Mouse (Mus musculus): Measurements from ENCODE around the gene Tmem175. TPM values are rescaled to one million over a fixed set of nuclear protein-coding genes. Genes with fewer than 3 reads are reported as not detected.

Gene Tmem175
- polyA plus RNA-seq (2012; rRNA removed), result 67.1 and 76.4 TPM in 2 replicates

DNA sequence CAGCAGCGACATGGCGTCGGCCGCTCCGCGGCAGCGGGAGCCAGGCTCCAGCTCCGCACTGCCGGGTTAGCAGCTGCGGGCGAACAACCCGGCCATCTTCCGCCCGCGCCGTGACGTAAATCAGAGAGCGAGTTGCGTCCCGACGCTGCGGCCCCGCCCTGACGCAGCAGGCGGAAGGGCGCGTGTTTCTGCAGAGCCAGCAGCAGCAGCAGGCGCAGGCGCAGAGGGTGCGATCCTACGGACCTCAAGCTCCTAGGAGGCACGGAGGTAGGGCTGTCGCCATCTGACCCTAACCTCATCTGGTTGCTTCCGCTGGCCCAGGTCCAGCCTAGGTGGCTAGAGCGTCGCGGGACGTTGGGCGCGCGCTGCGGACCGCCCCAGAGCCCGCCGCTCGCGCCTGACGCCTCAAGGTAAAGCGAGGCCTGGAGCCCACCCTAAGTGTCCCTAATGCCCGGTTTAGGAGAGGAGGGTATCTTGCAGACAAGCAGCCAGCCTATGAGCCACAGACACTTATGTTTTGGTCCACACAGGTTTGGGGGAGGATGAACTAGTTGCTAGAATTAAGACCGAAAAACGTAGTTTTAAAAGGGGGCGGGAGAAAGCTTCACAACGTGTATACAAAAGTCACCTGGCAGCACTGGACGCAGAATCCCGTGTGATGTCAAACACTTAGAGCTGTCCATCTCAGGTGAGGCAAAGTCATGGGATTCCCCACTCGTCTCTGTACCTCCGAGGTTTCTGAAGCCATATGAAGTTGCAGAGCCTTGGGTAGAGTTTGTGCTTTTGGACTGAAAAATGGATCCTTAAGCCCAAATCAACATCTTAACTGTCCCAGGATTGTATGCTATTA lies at the start of gene Tmem175, which contains the start of gene Gak:
Gene Tmem175 (plus strand): TSS at position 137 of the 850 bp plus-strand sequence.
Gene Gak (minus strand): TSS at position 122 of the 850 bp plus-strand sequence.
- H3K4me3 ChIP-seq (ENCODE audit: insufficient read depth, low read depth, low read length), result peak within 1 kb of the TSS; percentile 80
- WGBS, result under 1% methylated on average over 58 of the region's 58 CpGs
- H3K27ac ChIP-seq (ENCODE audit: insufficient read depth, low read depth, low read length), result peak within 1 kb of the TSS; percentile 75
- peaks cover 7% of the 10 kb centered on the region; the same call in 1 of the 2 replicates for H3K4me1 ChIP-seq (ENCODE audit: control insufficient read depth, insufficient read depth, low read length)
- H3K36me3 ChIP-seq (ENCODE audit: control insufficient read depth, insufficient read depth, low read length), result no peaks in the 10 kb centered on the region
- TF ChIP-seq POLR2A (IDR thresholded peaks at IDR 0.05; ENCODE audit: low read depth, low read length) (peak; percentile 52), CTCF (conservative IDR thresholded peaks at IDR 0.05; ENCODE audit: insufficient read depth, insufficient read length, low read depth, low read length) (no peak)
- H3K27me3 ChIP-seq (replicated peaks; ENCODE audit: control insufficient read depth, insufficient read depth, low read length), result no peaks in the 10 kb centered on the region
- peak; percentile 96 for DNase-seq

DNA sequence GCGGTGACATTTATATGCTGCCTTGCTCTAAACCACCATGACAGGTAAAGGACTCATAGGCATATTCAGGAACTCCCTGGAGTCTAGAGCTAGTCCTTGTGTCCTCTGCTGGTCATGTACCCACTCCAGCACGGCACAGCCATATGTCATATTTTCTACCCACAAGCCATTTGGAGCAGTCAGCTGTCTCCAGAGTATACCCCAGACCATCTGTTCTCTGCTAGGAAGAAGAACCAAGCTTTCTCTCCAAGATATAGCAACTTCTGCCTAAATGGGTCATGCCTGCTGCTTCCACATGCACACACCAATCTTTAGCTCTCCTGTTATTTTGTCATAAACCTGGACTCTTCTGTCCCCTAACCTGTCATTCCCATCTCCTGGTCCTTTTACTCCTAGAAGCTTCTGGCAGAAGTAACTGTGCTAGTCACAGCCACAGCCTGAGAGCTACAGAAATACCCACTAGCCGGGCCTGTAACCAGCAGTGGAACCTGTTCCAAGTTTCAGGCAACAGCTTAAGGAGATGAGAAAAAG lies 48.1 kb upstream of the Tmem175 start:
- DNase-seq, result no peak
- Histone ChIP-seq H3K27ac (ENCODE audit: insufficient read depth, low read depth, low read length) (no peak overlapping the region), H3K4me1 (ENCODE audit: control insufficient read depth, insufficient read depth, low read length) (no peaks in the 10 kb centered on the region), H3K36me3 (ENCODE audit: control insufficient read depth, insufficient read depth, low read length) (peaks cover 7% of the 10 kb centered on the region), H3K4me3 (ENCODE audit: insufficient read depth, low read depth, low read length) (no peak overlapping the region), H3K27me3 (replicated peaks; ENCODE audit: control insufficient read depth, insufficient read depth, low read length) (no peaks in the 10 kb centered on the region)
- TF ChIP-seq CTCF (conservative IDR thresholded peaks at IDR 0.05; ENCODE audit: insufficient read depth, insufficient read length, low read depth, low read length) (no peak), POLR2A (IDR thresholded peaks at IDR 0.05; ENCODE audit: low read depth, low read length) (no peak)
- WGBS, result 90% methylated on average over 3 of the region's 3 CpGs

DNA sequence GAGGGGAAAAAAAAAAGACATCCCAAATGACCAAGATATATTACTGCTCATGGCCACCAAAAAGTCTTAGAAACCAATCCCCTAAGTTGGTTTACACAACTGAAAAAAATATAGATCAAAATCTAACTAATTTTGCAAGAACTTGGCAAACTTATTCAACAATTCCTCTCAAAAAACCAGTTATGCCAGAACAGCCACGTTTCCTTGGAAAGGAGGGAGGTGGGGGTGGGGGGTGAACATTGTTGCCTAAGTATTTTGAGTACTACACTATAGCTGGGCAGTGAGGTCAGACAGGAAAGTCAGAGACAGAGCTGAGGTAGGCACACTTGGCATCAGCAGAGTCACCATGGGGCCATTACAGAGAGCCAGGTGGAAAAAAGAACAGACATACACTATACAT lies 29.6 kb upstream of the Tmem175 start:
- no peak for TF ChIP-seq POLR2A (IDR thresholded peaks at IDR 0.05; ENCODE audit: low read depth, low read length)
- no peak for TF ChIP-seq CTCF (conservative IDR thresholded peaks at IDR 0.05; ENCODE audit: insufficient read depth, insufficient read length, low read depth, low read length)
- DNase-seq, result no peak
- Histone ChIP-seq H3K36me3 (ENCODE audit: control insufficient read depth, insufficient read depth, low read length) (peaks cover 19% of the 10 kb centered on the region), H3K4me3 (ENCODE audit: insufficient read depth, low read depth, low read length) (no peak overlapping the region), H3K27ac (ENCODE audit: insufficient read depth, low read depth, low read length) (no peak overlapping the region), H3K4me1 (ENCODE audit: control insufficient read depth, insufficient read depth, low read length) (no peaks in the 10 kb centered on the region), H3K27me3 (replicated peaks; ENCODE audit: control insufficient read depth, insufficient read depth, low read length) (no peaks in the 10 kb centered on the region)
- 64% methylated on average over 1 of the region's 1 CpGs for WGBS

DNA sequence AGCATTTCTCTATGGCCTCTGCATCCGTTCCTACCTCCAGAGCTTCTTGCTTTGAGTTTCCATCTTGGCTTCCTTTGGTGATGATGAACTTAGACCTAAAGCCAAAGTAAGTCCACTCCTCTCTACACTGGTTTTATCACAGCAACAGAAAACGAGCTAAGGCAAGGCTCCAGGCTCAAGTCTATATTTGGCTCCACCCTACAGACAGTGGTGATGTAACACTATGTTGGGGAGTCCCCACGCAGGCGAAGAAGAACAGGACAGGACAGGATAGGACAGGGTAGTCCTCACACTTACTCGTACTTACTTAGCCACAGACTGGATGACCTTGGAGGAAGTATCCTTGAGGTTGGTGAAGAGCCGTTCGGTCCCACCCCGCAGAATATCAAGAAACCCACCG lies 27.0 kb upstream of the Tmem175 start:
- no peaks in the 10 kb centered on the region for H3K4me1 ChIP-seq (ENCODE audit: control insufficient read depth, insufficient read depth, low read length)
- WGBS, result 94% methylated on average over 9 of the region's 9 CpGs
- no peaks in the 10 kb centered on the region for H3K27me3 ChIP-seq (replicated peaks; ENCODE audit: control insufficient read depth, insufficient read depth, low read length)
- peaks cover 22% of the 10 kb centered on the region for H3K36me3 ChIP-seq (ENCODE audit: control insufficient read depth, insufficient read depth, low read length)
- TF ChIP-seq CTCF (conservative IDR thresholded peaks at IDR 0.05; ENCODE audit: insufficient read depth, insufficient read length, low read depth, low read length) (no peak), POLR2A (IDR thresholded peaks at IDR 0.05; ENCODE audit: low read depth, low read length) (no peak)
- DNase-seq, result no peak
- no peak overlapping the region for H3K27ac ChIP-seq (ENCODE audit: insufficient read depth, low read depth, low read length)
- no peak overlapping the region for H3K4me3 ChIP-seq (ENCODE audit: insufficient read depth, low read depth, low read length)

DNA sequence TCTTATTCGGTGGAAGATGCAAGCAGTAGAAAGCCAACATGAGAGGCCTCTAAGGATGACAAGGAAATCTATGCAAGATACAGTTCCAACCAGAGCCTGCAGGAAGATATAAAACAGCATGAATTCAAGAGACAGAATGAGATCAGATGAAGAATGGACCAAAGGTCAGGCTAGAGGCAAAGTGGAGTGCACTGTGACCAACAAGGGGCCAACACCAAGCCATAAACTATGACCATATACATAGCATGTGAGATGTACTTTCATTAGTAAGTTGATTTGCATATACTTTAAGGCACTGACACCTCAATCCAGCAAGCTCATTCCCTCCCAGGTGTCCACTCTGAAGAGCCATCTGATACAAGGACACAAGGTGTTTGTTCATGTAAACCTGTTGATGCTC lies 19.1 kb upstream of the Tmem175 start:
- Histone ChIP-seq H3K4me1 (ENCODE audit: control insufficient read depth, insufficient read depth, low read length) (no peaks in the 10 kb centered on the region), H3K27me3 (replicated peaks; ENCODE audit: control insufficient read depth, insufficient read depth, low read length) (no peaks in the 10 kb centered on the region), H3K36me3 (ENCODE audit: control insufficient read depth, insufficient read depth, low read length) (peaks cover 15% of the 10 kb centered on the region), H3K27ac (ENCODE audit: insufficient read depth, low read depth, low read length) (no peak overlapping the region), H3K4me3 (ENCODE audit: insufficient read depth, low read depth, low read length) (no peak overlapping the region)
- 95% methylated on average over 1 of the region's 1 CpGs for WGBS
- TF ChIP-seq CTCF (conservative IDR thresholded peaks at IDR 0.05; ENCODE audit: insufficient read depth, insufficient read length, low read depth, low read length), result no peak
- TF ChIP-seq POLR2A (IDR thresholded peaks at IDR 0.05; ENCODE audit: low read depth, low read length), result no peak
- no peak for DNase-seq

DNA sequence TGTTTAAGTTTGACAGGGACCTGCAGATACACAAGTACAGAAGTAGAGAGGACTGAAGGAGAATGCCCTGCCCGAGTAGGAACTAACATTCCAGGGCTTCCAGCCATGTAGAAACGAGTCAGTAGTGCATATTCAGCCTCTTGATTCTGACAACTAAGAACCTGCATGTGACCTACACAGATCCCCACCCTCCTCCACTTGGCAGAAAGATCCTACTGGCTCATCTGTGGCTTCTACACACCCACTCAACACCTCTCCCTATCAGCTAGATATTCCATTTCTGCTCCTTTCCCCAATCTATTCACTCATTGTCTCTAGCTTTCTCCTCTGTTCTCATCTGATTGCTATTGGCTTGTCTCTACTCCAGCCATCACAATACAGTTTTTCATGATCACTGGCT lies 7.7 kb upstream of the Tmem175 start:
- Histone ChIP-seq H3K27ac (ENCODE audit: insufficient read depth, low read depth, low read length) (no peak overlapping the region), H3K4me1 (ENCODE audit: control insufficient read depth, insufficient read depth, low read length) (no peaks in the 10 kb centered on the region), H3K27me3 (replicated peaks; ENCODE audit: control insufficient read depth, insufficient read depth, low read length) (no peaks in the 10 kb centered on the region), H3K4me3 (ENCODE audit: insufficient read depth, low read depth, low read length) (no peak overlapping the region), H3K36me3 (ENCODE audit: control insufficient read depth, insufficient read depth, low read length) (peaks cover 14% of the 10 kb centered on the region)
- no peak for TF ChIP-seq POLR2A (IDR thresholded peaks at IDR 0.05; ENCODE audit: low read depth, low read length)
- no peak for TF ChIP-seq CTCF (conservative IDR thresholded peaks at IDR 0.05; ENCODE audit: insufficient read depth, insufficient read length, low read depth, low read length)
- WGBS, result 46% methylated on average over 2 of the region's 2 CpGs
- DNase-seq, result no peak

DNA sequence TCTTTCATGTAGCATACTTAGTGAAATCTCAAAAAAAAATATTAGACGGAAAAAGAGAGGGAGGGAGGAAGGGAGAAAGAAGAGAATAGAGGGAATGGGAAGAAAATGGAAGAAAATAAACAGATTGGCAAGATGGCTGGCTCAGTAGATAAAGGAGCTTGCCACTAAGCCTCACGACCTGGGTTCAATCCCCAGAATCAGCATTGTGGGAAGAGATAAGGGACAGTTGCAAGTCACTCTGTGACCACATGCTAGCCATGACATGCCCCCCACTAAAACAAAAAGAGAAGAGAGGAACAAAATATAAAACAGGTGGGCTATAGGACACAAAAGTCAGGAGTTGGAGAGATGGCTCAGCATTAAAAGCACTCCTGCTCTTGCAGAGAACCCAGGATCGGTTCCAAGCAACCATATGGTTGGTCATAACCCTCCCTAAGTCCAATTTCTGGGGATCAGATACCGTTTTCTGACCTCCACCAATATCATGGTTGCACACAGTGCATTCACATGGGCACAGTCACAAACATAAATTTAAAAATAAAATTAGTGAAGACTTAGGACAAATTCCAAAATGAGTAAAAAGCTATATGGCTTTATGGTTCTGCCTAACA lies 3.4 kb upstream of the Tmem175 start:
- H3K27me3 ChIP-seq (replicated peaks; ENCODE audit: control insufficient read depth, insufficient read depth, low read length), result no peaks in the 10 kb centered on the region
- DNase-seq, result no peak
- TF ChIP-seq POLR2A (IDR thresholded peaks at IDR 0.05; ENCODE audit: low read depth, low read length), result no peak
- no peak for TF ChIP-seq CTCF (conservative IDR thresholded peaks at IDR 0.05; ENCODE audit: insufficient read depth, insufficient read length, low read depth, low read length)
- H3K4me1 ChIP-seq (ENCODE audit: control insufficient read depth, insufficient read depth, low read length), result peaks cover 7% of the 10 kb centered on the region; the same call in 1 of the 2 replicates
- H3K36me3 ChIP-seq (ENCODE audit: control insufficient read depth, insufficient read depth, low read length), result peaks cover 11% of the 10 kb centered on the region
- no peak overlapping the region for H3K4me3 ChIP-seq (ENCODE audit: insufficient read depth, low read depth, low read length)
- WGBS, result 86% methylated on average over 4 of the region's 4 CpGs
- no peak overlapping the region for H3K27ac ChIP-seq (ENCODE audit: insufficient read depth, low read depth, low read length)
